Mouse (Mus musculus) limb, embryonic 13.5 days (tissue): Measurements from ENCODE around the gene Iqch. TPM values are rescaled to one million over a fixed set of nuclear protein-coding genes. Genes with fewer than 3 reads are reported as not detected.

Experiments
- ATAC-seq: fragments of 200-750 bp; cut with Nextera tagmentation; 2 replicates; pipeline ENCODE4 v1.8.0; 2017; ENCODE audit warnings: low read depth, moderate number of reproducible peaks, moderate TSS enrichment; ENCODE audit not compliant: low FRiP score
- H3K27ac ChIP-seq: fragments of 300-500 bp; sonication (generic); 2 replicates; pipeline ENCODE4 v1.5.1; 2015; ENCODE audit warnings: inconsistent platforms, mild to moderate bottlenecking, moderate library complexity
- H3K27me3 ChIP-seq: fragments of 300-500 bp; sonication (generic); 2 replicates; pipeline ENCODE4 v1.6.1; 2015; ENCODE audit warnings: mild to moderate bottlenecking, inconsistent platforms
- H3K36me3 ChIP-seq: fragments of 300-500 bp; sonication (generic); 2 replicates; pipeline ENCODE4 v1.6.1; 2015; ENCODE audit warnings: inconsistent platforms, mild to moderate bottlenecking, moderate library complexity
- H3K4me1 ChIP-seq: fragments of 300-500 bp; sonication (generic); 2 replicates; pipeline ENCODE4 v1.6.1; 2015; ENCODE audit warnings: inconsistent platforms
- H3K4me2 ChIP-seq: fragments of 300-500 bp; sonication (generic); replicated peaks from 2 replicates; pipeline ENCODE4 v1.6.1; 2015; ENCODE audit warnings: inconsistent platforms, mild to moderate bottlenecking, moderate library complexity
- H3K4me3 ChIP-seq: fragments of 300-500 bp; sonication (generic); 2 replicates; pipeline ENCODE4 v1.5.1; 2015; ENCODE audit warnings: moderate library complexity, mild to moderate bottlenecking, inconsistent platforms
- H3K9ac ChIP-seq: fragments of 300-500 bp; sonication (generic); 2 replicates; pipeline ENCODE4 v1.6.1; 2015; ENCODE audit warnings: mild to moderate bottlenecking, inconsistent platforms
- H3K9me3 ChIP-seq: fragments of 300-500 bp; sonication (generic); 2 replicates; pipeline ENCODE4 v1.6.1; 2016; ENCODE audit warnings: inconsistent platforms
- WGBS: fragments of 180-500 bp; shearing (Covaris S2); methylation state at CpG from one replicate; pipeline ENCODE4 v1.1.7; 2015; 5-methylcytosine and 5-hydroxymethylcytosine counted together
- polyA plus RNA-seq: library from polyadenylated mRNA; unstranded; fragments of >200 nt; fragmentation: Nextera tagmentation; extraction: Ambion mirVana; gene quantifications from 2 replicates; pipeline ENCODE4 v1.2.1, GENCODE M21; 2015

Gene Iqch
- polyA plus RNA-seq, 1 experiment from 2014 or later, result 0.20 TPM

- Histone ChIP-seq H3K4me1 (peaks cover 67% of the 10 kb centered on the region), H3K9me3 (no peaks in the 10 kb centered on the region), H3K4me2 (no peak overlapping the region), H3K36me3 (no peaks in the 10 kb centered on the region), H3K27ac (peak overlapping the region; percentile 87; the same call in 1 of the 2 replicates), H3K27me3 (no peaks in the 10 kb centered on the region), H3K4me3 (no peak overlapping the region), H3K9ac (no peak overlapping the region)
- ATAC-seq, result no peak
- WGBS, result 79% methylated on average over 6 of the region's 6 CpGs
These were observed 7.9 kb upstream of the Iqch start for GRCm38 (mm10) chr9:63610231-63610630.

- Histone ChIP-seq H3K9me3 (no peaks in the 10 kb centered on the region), H3K27ac (peak overlapping the region; percentile 87; the same call in 1 of the 2 replicates), H3K4me3 (no peak overlapping the region), H3K27me3 (no peaks in the 10 kb centered on the region), H3K4me1 (peaks cover 65% of the 10 kb centered on the region), H3K4me2 (no peak overlapping the region), H3K36me3 (no peaks in the 10 kb centered on the region), H3K9ac (no peak overlapping the region)
- WGBS, result 96% methylated on average over 2 of the region's 2 CpGs
- no peak for ATAC-seq
These were observed 7.5 kb upstream of the Iqch start for GRCm38 (mm10) chr9:63609776-63610175.

DNA sequence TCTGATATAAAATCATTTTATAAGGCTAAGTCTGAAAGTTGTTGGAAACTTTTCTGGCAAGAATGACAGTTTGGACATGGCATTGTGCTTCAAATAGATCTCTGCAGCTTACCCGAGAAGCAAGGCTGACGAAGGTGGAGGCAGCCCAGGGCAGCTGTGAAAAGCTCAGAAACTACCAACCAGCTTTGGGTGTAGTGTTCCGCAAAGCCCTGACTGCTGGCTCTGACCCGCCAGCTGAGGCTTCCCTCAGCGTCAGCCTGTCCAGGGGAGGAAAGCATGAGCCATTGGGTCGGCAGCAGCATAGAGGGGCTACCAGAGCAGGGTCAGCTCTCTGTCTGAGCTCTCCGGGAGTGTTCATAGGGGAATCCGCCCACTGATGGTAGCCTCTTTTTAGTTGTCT is 7.0 kb upstream of the Iqch start:
- no peak overlapping the region for H3K27ac ChIP-seq
- H3K9me3 ChIP-seq, result no peaks in the 10 kb centered on the region
- no peak overlapping the region for H3K9ac ChIP-seq
- no peak overlapping the region for H3K4me2 ChIP-seq
- no peak overlapping the region for H3K4me3 ChIP-seq
- peaks cover 62% of the 10 kb centered on the region for H3K4me1 ChIP-seq
- no peak for ATAC-seq
- 72% methylated on average over 8 of the region's 8 CpGs for WGBS
- no peaks in the 10 kb centered on the region for H3K27me3 ChIP-seq
- no peaks in the 10 kb centered on the region for H3K36me3 ChIP-seq

GRCm38 (mm10) chr9:63608006-63608405 is 5.7 kb upstream of the Iqch start:
- Histone ChIP-seq H3K36me3 (no peaks in the 10 kb centered on the region), H3K9ac (no peak overlapping the region), H3K27ac (no peak overlapping the region), H3K4me2 (no peak overlapping the region), H3K9me3 (no peaks in the 10 kb centered on the region), H3K27me3 (no peaks in the 10 kb centered on the region), H3K4me1 (peaks cover 62% of the 10 kb centered on the region), H3K4me3 (no peak overlapping the region)
- no peak for ATAC-seq
- 71% methylated on average over 6 of the region's 6 CpGs for WGBS

GRCm38 (mm10) chr9:63606594-63606993 is 4.3 kb upstream of the Iqch start:
- Histone ChIP-seq H3K9ac (no peak overlapping the region), H3K4me2 (no peak overlapping the region), H3K4me1 (peaks cover 52% of the 10 kb centered on the region), H3K27me3 (no peaks in the 10 kb centered on the region), H3K27ac (no peak overlapping the region), H3K36me3 (no peaks in the 10 kb centered on the region), H3K9me3 (no peaks in the 10 kb centered on the region), H3K4me3 (no peak overlapping the region)
- no peak for ATAC-seq
- 67% methylated on average over 2 of the region's 2 CpGs for WGBS

DNA sequence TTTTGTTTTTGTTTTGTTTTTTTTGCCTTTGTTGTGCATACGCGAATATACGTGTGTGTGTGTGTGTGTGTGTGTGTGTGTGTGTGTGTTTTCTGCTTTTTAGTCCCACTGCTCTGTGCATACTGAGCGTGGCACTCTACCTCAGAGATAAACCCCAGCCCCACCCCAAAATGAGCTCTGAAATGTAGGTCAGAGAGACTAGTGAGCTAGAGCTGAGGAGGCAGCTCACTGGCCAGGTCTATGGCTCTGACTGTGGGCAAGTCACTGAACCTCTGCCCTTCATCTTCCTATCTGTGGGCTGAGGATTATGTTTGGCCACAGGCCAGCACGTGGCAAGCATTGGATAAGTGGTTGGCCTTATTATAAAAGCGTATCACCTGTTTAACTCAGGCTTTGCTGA is 1.6 kb upstream of the Iqch start:
- peaks cover 28% of the 10 kb centered on the region for H3K4me1 ChIP-seq
- no peak for ATAC-seq
- no peaks in the 10 kb centered on the region for H3K27me3 ChIP-seq
- H3K36me3 ChIP-seq, result no peaks in the 10 kb centered on the region
- H3K9me3 ChIP-seq, result no peaks in the 10 kb centered on the region
- no peak overlapping the region for H3K27ac ChIP-seq
- WGBS, result 66% methylated on average over 6 of the region's 6 CpGs
- peak overlapping the region; percentile 65 for H3K4me2 ChIP-seq
- no peak overlapping the region for H3K9ac ChIP-seq
- H3K4me3 ChIP-seq, result peak overlapping the region; percentile 86

DNA sequence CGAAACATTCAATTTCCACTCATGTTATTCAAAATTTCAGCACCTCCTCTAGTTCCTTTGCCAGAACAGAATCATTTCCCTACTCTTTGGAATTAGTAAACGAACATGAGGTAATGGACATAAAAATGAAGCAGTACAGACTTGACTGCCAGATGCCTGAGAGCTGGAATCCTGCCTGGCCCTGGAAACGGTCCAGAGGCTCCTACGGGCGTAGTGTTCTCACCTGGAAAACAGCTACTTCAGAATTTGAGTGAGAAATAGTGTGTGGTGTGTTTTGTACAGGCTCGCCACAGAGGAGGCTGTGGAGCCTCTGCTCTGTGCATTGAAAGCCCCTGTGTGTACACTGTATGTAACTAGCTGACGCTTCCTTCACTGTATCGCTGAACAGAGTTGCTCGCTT is 5.6 kb downstream of the Iqch start:
- Histone ChIP-seq H3K27me3 (no peaks in the 10 kb centered on the region), H3K27ac (peak overlapping the region; percentile 82), H3K36me3 (no peaks in the 10 kb centered on the region), H3K9me3 (no peaks in the 10 kb centered on the region), H3K4me2 (peak overlapping the region; percentile 39), H3K4me1 (peaks cover 50% of the 10 kb centered on the region), H3K4me3 (no peak overlapping the region), H3K9ac (no peak overlapping the region)
- ATAC-seq, result peak; percentile 87
- 28% methylated on average over 9 of the region's 9 CpGs for WGBS

DNA sequence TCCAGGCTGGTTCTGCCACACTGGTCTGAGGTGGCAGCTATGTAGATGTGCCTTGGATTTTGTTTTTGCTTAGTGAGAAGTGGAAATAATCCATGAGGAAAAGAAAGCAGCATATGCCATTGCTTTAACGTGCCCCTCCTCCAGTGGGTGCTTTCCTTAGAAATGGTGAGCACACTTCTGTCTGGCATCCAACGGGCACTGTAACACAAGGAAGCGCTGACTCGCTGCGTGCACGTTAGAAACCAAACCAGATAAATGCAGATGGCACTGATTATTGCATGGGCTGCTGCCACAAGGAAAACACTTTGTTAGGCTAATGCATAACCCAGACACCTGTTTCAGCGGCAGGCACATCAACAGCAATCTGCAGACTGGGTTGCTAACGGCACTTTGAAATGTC is 6.6 kb downstream of the Iqch start:
- H3K4me2 ChIP-seq, result no peak overlapping the region
- peaks cover 50% of the 10 kb centered on the region for H3K4me1 ChIP-seq
- no peak overlapping the region for H3K9ac ChIP-seq
- no peaks in the 10 kb centered on the region for H3K36me3 ChIP-seq
- 55% methylated on average over 8 of the region's 8 CpGs for WGBS
- no peak overlapping the region for H3K4me3 ChIP-seq
- no peaks in the 10 kb centered on the region for H3K9me3 ChIP-seq
- H3K27me3 ChIP-seq, result no peaks in the 10 kb centered on the region
- peak overlapping the region; percentile 82; the same call in 1 of the 2 replicates for H3K27ac ChIP-seq
- no peak for ATAC-seq

- no peaks in the 10 kb centered on the region for H3K9me3 ChIP-seq
- no peak overlapping the region for H3K4me3 ChIP-seq
- H3K4me1 ChIP-seq, result peaks cover 52% of the 10 kb centered on the region
- 92% methylated on average over 1 of the region's 1 CpGs for WGBS
- peak; percentile 41; the same call in 1 of the 2 replicates for ATAC-seq
- peak overlapping the region; percentile 82; the same call in 1 of the 2 replicates for H3K27ac ChIP-seq
- H3K27me3 ChIP-seq, result no peaks in the 10 kb centered on the region
- H3K4me2 ChIP-seq, result no peak overlapping the region
- H3K36me3 ChIP-seq, result no peaks in the 10 kb centered on the region
- no peak overlapping the region for H3K9ac ChIP-seq
These were observed 7.3 kb downstream of the Iqch start for GRCm38 (mm10) chr9:63595032-63595431.

DNA sequence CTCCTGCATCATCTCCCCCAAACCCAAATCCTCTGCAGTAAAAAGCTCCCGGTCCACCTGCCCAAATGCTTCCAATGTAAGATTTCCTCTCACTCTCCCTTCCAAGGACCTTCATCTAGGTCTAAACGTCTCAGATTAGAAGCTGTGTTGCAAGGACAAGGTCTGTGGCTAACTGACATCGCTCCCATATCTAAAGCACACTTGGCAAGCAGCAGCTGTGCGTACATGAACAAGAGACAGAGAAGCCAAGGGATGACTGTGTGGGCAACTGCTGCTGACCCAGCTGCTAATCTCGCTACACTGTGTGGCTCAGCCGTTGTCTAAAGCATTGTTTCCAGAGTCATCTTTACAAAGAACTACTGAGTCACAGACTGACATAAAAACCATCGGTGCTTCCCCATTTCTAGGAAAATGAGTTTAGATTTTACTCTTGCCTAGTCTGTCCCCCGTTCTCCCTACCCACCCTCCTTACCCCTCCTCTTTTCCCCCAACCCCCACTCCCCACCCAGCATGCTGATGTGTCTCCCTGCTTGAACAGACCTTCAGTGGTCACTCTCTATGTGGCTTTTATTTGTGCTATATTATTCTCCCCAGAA is 10.5 kb downstream of the Iqch start:
- H3K27me3 ChIP-seq, result no peaks in the 10 kb centered on the region
- ATAC-seq, result no peak
- no peak overlapping the region for H3K27ac ChIP-seq
- H3K4me1 ChIP-seq, result peaks cover 56% of the 10 kb centered on the region
- H3K9ac ChIP-seq, result no peak overlapping the region
- H3K36me3 ChIP-seq, result no peaks in the 10 kb centered on the region
- H3K4me2 ChIP-seq, result no peak overlapping the region
- peaks cover 5% of the 10 kb centered on the region; the same call in 1 of the 2 replicates for H3K9me3 ChIP-seq
- H3K4me3 ChIP-seq, result no peak overlapping the region
- 88% methylated on average over 8 of the region's 8 CpGs for WGBS

DNA sequence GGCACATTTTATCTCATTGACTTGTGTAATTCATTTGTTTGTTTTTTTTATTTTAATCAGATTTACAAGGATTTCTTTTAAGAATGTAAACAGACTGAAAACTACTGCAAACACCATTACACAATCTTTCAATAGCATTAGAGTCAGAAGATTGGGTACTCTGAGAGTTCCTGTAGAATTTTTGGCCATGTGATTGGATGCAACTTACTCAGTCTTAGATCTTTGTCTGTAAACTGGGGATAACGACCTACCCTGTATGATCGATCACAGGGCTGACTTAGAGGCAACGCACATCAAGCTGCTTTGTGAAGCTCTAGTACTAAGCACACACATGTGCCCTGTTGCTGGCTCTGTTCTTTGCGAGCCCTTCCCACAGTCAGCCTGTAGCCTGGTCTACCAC is 11.7 kb downstream of the Iqch start:
- Histone ChIP-seq H3K36me3 (no peaks in the 10 kb centered on the region), H3K9ac (no peak overlapping the region), H3K27me3 (no peaks in the 10 kb centered on the region), H3K4me3 (no peak overlapping the region), H3K27ac (no peak overlapping the region), H3K4me2 (no peak overlapping the region), H3K9me3 (peaks cover 5% of the 10 kb centered on the region; the same call in 1 of the 2 replicates), H3K4me1 (peaks cover 45% of the 10 kb centered on the region)
- ATAC-seq, result no peak
- 86% methylated on average over 4 of the region's 4 CpGs for WGBS

- peaks cover 33% of the 10 kb centered on the region for H3K4me1 ChIP-seq
- H3K4me3 ChIP-seq, result no peak overlapping the region
- H3K27me3 ChIP-seq, result no peaks in the 10 kb centered on the region
- H3K36me3 ChIP-seq, result no peaks in the 10 kb centered on the region
- H3K4me2 ChIP-seq, result 0 out of 2 replicates have a peak overlapping the region, but pooled peaks have one; percentile 9
- H3K27ac ChIP-seq, result peak overlapping the region; percentile 55; the same call in 1 of the 2 replicates
- 21% methylated on average over 6 of the region's 6 CpGs for WGBS
- H3K9me3 ChIP-seq, result peaks cover 5% of the 10 kb centered on the region; the same call in 1 of the 2 replicates
- ATAC-seq, result no peak
- H3K9ac ChIP-seq, result no peak overlapping the region
These were observed 13.1 kb downstream of the Iqch start for GRCm38 (mm10) chr9:63589209-63589608.

DNA sequence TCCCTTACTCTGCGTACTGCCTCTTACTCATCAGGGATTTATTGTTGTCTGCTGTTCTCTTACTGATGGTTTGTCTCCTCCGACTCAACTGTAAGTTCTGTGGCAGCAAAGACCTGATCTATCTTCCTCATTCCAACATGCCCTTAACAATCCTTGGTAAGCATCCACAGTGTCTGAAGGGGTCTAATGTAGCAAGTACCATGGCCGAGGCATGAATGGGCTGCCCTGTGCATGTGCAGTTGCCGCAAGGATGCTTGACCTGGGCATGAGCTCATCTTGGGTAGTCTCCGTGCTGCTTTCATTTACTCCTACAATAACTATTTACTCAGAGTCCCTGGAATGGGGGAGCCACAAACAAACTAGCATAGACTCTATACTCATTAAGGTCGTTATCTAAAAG is 17.0 kb downstream of the Iqch start:
- peaks cover 5% of the 10 kb centered on the region; the same call in 1 of the 2 replicates for H3K9me3 ChIP-seq
- no peak for ATAC-seq
- H3K4me1 ChIP-seq, result peaks cover 21% of the 10 kb centered on the region
- H3K4me3 ChIP-seq, result no peak overlapping the region
- WGBS, result 88% methylated on average over 6 of the region's 6 CpGs
- H3K4me2 ChIP-seq, result no peak overlapping the region
- H3K27me3 ChIP-seq, result no peaks in the 10 kb centered on the region
- no peak overlapping the region for H3K27ac ChIP-seq
- H3K9ac ChIP-seq, result no peak overlapping the region
- no peaks in the 10 kb centered on the region for H3K36me3 ChIP-seq
